Mouse (Mus musculus): ENCODE measurements around the gene Scgb3a1. TPM values are rescaled to one million over a fixed set of nuclear protein-coding genes. Genes with fewer than 3 reads are reported as not detected.

Gene Scgb3a1
- not detected for total RNA-seq (2023)

GRCm38 (mm10) chr11:49663310-49663709 lies at the start of gene Scgb3a1:
TSS of gene Scgb3a1 (plus strand) at chr11:49663610.

GRCm38 (mm10) chr11:49712555-49713335 lies 49.3 kb downstream of the Scgb3a1 start, which contains the start of gene Cnot6:
TSS of gene Cnot6 (minus strand) at chr11:49712723.

Other genes with a start within 250 kb of the Scgb3a1 start
- not detected for gene Olfr1389, start 240.5 kb upstream of the Scgb3a1 start, total RNA-seq (2023)
- gene Olfr1388, start 227.0 kb upstream of the Scgb3a1 start, total RNA-seq (2023), result not detected
- not detected for gene Olfr1387, start 208.3 kb upstream of the Scgb3a1 start, total RNA-seq (2023)
- not detected for gene Olfr1386, start 198.6 kb upstream of the Scgb3a1 start, total RNA-seq (2023)
- not detected for gene Olfr1385, start 174.5 kb upstream of the Scgb3a1 start, total RNA-seq (2023)
- not detected for gene Olfr1384, start 156.9 kb upstream of the Scgb3a1 start, total RNA-seq (2023)
- not detected for gene Olfr1383, start 144.0 kb upstream of the Scgb3a1 start, total RNA-seq (2023)
- gene Olfr1382, start 135.4 kb upstream of the Scgb3a1 start, total RNA-seq (2023), result not detected
- gene Olfr1381, start 120.2 kb upstream of the Scgb3a1 start, total RNA-seq (2023), result not detected
- not detected for gene Olfr1380, start 106.7 kb upstream of the Scgb3a1 start, total RNA-seq (2023)
- gene Flt4, start 54.3 kb upstream of the Scgb3a1 start, total RNA-seq (2023), result 0.12 TPM
- 91.5 TPM for gene Cnot6, start 49.1 kb downstream of the Scgb3a1 start, total RNA-seq (2023)
- 0.32 TPM for gene Gfpt2, start 130.6 kb downstream of the Scgb3a1 start, total RNA-seq (2023)
- 51.0 TPM for gene Mapk9, start 183.1 kb downstream of the Scgb3a1 start, total RNA-seq (2023)
- gene Rasgef1c, start 238.2 kb downstream of the Scgb3a1 start, total RNA-seq (2023), result not detected